Mouse (Mus musculus) myocyte (in vitro differentiated cells): ENCODE measurements around the gene Slc7a4.

Experiments used
- CEBPB ChIP-seq: IDR thresholded peaks from 2 replicates; pipeline ENCODE4 v1.6.1; 2011; ENCODE audit warnings: mild to moderate bottlenecking, moderate library complexity; ENCODE audit not compliant: poor library complexity, insufficient read depth, severe bottlenecking
- MAX ChIP-seq: IDR thresholded peaks from one replicate; pipeline ENCODE4 v1.6.1; 2011; ENCODE audit warnings: low read depth, mild to moderate bottlenecking, control low read depth
- POLR2A ChIP-seq: IDR thresholded peaks from one replicate; pipeline ENCODE4 v1.6.1; 2011; ENCODE audit warnings: low read depth, mild to moderate bottlenecking, control low read depth, moderate library complexity; ENCODE audit not compliant: insufficient read length
- SRF ChIP-seq: IDR thresholded peaks from one replicate; pipeline ENCODE4 v1.6.1; 2011; ENCODE audit warnings: low read depth; ENCODE audit not compliant: control insufficient read depth, insufficient read length
- TCF12 ChIP-seq: IDR thresholded peaks from one replicate; pipeline ENCODE4 v1.6.1; 2011; ENCODE audit warnings: mild to moderate bottlenecking, control low read depth; ENCODE audit not compliant: poor library complexity, insufficient read depth, severe bottlenecking

DNA sequence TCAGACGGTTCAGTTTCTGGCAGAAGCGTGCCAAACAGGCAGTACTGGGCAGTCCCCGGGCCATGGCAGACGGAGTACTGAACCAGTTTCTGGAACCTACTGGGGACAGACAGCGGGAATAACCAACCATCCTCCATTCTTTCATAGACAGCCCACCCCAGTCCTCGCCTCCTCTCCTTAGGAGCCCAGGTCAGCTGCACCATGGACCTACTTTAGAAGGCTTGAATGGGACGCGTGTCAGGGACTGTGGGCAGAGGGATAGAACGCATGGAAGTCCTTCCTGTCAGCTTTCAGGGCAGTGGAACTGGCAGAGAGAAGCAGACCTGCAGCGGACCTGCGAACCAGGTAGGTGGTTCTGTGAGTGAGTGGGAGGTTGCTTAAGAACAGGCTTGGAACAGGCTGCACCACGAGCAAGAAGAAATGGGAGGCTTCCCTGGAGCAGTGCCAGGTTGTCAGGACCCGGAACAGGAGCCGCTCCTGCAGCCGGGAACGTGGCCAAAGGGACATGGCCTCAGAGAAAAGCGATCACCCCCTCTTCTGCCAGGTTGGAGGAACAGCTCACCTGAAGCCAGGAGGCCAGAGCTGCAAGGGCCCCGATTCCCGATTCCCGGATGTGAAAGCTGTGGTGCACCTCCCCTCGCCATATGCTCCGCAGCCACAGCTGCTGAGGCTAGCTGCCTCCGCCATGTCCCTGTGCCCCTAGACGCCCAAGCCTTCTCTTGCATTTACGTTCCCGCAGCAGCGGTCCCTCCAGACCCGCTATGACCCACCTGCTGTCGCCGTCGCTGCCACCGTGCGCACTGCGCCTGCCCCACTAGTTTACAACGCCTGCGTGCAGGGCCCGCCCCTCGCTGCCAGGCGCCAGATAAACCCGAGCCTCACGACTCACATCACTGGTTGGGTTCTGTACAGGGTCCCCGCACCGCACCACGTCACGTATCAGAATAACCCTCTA is 6.9 kb downstream of the Slc7a4 start:
- TF ChIP-seq POLR2A (no peak), MAX (no peak), SRF (no peak), CEBPB (no peak), TCF12 (no peak)
